Mouse (Mus musculus) heart, adult 11 months (tissue): Measurements from ENCODE around the gene Dgat2l6.

ENCODE experiments used
- DNase-seq: peaks from one replicate; pipeline ENCODE4 v3.0.0; 2022

Dgat2l6 gene

GRCm38 (mm10) chrX:100524471-100524870 lies at the start of gene Dgat2l6:
Gene Dgat2l6, plus strand, starts transcription at chrX:100524838.
- no peak for DNase-seq

GRCm38 (mm10) chrX:100475569-100476223 lies 48.9 kb upstream of the Dgat2l6 start:
- peak; percentile 86 for DNase-seq

- peak; percentile 94 for DNase-seq
Measured at GRCm38 (mm10) chrX:100480317-100480716, 44.3 kb upstream of the Dgat2l6 start.

- no peak for DNase-seq
Measured at GRCm38 (mm10) chrX:100493500-100494067, 31.1 kb upstream of the Dgat2l6 start.

- DNase-seq: peak; percentile 98
Measured at GRCm38 (mm10) chrX:100494068-100494978, 30.3 kb upstream of the Dgat2l6 start, which contains the start of gene Igbp1. Gene Igbp1, plus strand, starts transcription at chrX:100494291.

GRCm38 (mm10) chrX:100504175-100504851 lies 20.3 kb upstream of the Dgat2l6 start:
- DNase-seq: no peak

- DNase-seq: no peak
Measured at GRCm38 (mm10) chrX:100508164-100508563, 16.5 kb upstream of the Dgat2l6 start.

GRCm38 (mm10) chrX:100509921-100510320 lies 14.7 kb upstream of the Dgat2l6 start:
- DNase-seq: no peak

- DNase-seq: no peak
Measured at GRCm38 (mm10) chrX:100516683-100517082, 8.0 kb upstream of the Dgat2l6 start.

- DNase-seq: no peak
Measured at GRCm38 (mm10) chrX:100517626-100518025, 7.0 kb upstream of the Dgat2l6 start.

- DNase-seq: no peak
Measured at GRCm38 (mm10) chrX:100518532-100518931, 6.1 kb upstream of the Dgat2l6 start.

GRCm38 (mm10) chrX:100556026-100556425 lies 31.4 kb downstream of the Dgat2l6 start:
- no peak for DNase-seq

GRCm38 (mm10) chrX:100565696-100566095 lies 41.1 kb downstream of the Dgat2l6 start:
- no peak for DNase-seq

GRCm38 (mm10) chrX:100571951-100572350 lies 47.3 kb downstream of the Dgat2l6 start, which contains the start of gene Awat1:
Gene Awat1, plus strand, starts transcription at chrX:100572251.
- DNase-seq: no peak

GRCm38 (mm10) chrX:100594791-100595190 lies 70.2 kb downstream of the Dgat2l6 start, which contains the start of gene P2ry4:
Gene P2ry4, minus strand, starts transcription at chrX:100594869.
- no peak for DNase-seq
